Mouse (Mus musculus): Measurements from ENCODE around the gene Plaa. TPM values are rescaled to one million over a fixed set of nuclear protein-coding genes. Genes with fewer than 3 reads are reported as not detected.
"Not testable (repeated sequence)": the region's sequence is repeated elsewhere in the genome, so short reads cannot be mapped to it uniquely, and the experiment has no call there.

Plaa gene
- total RNA-seq (2021) = 59.5 and 66.7 TPM in 2 replicates
- long read RNA-seq, experiment 1, transcript Plaa-201 (14 exons, 2,784 nt) = major isoform, 64 of 83 reads
- long read RNA-seq, experiment 1, partial matches to known transcripts = 7 of 83 reads
- long read RNA-seq, experiment 1, other reads (novel, unspliced or antisense) = 12 of 83 reads
- long read RNA-seq, experiment 2, transcript Plaa-201 (14 exons, 2,784 nt) = major isoform, 29 of 32 reads
- long read RNA-seq, experiment 2, partial matches to known transcripts = 2 of 32 reads
- long read RNA-seq, experiment 2, other reads (novel, unspliced or antisense) = 1 of 32 reads

DNA sequence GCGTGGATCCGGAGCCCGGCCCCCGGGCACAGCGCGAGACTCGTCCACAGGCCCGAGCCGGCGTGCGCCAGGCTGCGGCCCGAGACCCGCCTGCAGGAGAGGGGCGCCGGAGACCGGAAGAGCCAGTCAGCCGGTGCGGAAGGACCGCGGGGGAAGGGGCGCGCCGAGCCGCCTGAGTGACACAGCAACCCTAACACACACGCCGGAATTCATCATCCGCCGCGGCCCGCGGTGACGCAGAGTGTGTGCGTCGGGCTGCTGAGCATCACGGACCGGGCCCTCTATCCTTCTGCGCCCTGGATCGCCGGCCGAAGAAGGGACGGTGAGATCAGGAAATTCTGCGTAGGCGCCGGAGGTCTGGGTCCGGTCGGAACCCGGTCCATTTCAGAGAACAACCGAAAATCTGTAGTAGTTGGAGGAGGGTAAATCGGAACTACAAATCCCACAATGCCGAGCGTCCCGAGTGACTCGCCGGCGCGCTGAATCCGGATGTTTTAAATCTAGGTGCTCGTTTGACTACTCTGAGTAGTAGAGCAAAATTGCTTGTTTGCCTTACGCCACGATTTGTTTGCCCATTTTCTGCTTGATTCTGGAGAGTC lies at the start of gene Plaa:
Gene Plaa, minus strand, starts transcription at position 214 of the 599 bp plus-strand sequence.
- peak; percentile 94 for DNase-seq

DNA sequence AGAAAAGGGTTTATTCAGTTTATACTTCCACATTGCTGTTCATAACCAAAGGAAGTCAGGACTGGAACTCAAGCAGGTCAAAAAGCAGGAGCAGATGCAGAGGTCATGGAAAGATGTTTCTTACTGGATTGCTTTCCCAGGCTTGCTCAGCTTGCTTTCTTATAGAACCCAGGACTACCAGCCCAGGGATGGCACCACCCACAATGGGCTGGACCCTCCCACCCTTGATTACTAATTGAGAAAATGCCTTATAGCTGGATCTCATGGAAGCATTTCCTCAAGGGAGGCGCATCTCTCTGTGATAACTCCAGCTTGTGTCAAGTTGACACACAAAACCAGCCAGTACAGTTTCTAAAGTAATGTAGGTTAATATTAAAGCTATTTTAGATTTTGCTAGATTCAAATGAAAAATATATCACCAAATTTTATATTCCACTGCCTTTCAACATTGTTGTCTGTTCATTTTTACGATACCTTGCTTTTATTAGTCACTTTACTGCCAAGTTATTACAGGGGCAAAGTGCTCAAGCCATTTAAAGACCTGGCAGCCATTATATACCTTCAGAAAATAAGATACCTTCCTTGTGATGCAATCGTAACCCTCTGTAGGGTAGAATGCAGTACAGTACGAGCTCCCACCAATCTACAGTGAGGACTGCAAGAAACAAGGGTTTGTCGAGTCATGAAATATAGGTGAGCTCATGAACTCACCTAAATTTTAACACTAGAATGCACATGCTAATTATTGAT lies 47.6 kb upstream of the Plaa start:
- not testable (repeated sequence) for DNase-seq

DNA sequence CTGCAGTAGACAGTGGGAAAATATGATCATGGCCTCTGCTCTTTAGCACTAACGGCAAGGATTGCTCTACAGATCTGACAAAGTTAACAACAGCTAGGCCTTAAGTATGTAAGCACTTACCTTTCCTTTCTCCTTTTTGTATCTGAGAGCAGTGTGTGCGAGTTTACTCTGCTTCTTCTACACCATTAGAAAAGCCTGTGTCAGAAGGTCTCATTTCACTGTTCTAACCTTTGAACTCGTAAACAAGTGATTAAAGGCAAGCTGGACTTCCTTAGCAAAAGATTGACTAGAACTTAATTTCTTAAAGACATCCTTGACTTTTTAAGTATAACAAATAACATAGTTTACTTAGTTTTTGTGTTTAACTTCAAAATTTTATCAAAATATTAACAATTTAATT lies 46.9 kb upstream of the Plaa start, which contains the start of gene Lrrc19:
Gene Lrrc19, minus strand, starts transcription at position 225 of the 400 bp plus-strand sequence.
- DNase-seq = no peak

DNA sequence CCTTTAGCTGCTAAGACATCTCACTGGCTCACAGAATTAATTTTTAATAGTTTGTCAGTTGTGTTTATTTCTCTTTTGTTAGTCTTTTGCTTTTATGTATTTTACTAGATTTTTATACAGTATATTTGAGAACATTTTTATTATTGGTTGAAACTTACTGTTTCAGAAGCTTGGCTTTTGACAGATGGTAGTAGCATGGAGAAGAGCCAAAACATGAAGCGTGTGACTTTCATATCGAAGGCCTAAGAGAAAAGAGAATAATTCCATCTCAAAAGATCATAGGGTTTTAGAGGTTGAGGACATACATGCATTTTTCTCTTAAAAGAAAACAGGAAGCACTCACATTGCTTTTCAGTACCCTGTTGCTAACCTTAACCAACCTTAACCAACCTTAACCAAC lies 40.1 kb upstream of the Plaa start:
- DNase-seq = no peak

DNA sequence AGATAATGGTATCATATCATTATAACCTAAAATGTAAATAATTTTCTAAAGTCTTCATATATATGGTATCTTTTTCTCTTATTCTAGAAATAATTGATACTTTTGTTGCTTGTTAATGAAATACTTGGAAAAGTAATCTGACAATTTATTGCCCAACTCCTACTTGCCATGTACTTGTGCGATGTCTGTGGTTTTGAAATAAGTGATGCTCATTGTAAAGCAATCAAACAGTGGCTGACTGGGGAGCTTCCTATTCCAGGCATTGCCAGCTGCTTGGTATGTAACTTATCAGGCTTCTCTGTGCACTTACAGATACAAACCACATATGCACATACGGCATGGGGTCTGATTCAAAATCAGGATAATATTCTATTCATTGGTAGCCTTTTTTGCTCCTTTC lies 17.0 kb upstream of the Plaa start:
- DNase-seq = no peak

DNA sequence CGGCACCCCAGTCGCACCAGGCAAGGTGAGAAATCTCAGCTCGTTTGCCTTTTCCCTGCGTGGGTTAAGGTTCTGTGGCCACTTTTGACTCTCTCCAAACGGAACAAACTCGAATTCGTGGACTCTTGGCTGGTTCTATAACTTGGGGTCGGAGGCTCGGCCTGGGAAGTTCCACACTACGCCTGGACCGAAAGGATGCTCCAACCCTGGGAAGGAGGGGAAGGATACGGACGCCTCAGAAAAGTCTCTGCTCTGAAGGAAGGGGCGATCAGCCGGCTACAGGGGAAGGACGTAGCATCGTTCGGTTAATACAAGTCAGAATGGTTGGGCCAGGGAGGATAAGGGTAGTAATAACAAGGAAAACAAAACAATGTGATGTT lies 11.6 kb upstream of the Plaa start:
- DNase-seq = no peak

DNA sequence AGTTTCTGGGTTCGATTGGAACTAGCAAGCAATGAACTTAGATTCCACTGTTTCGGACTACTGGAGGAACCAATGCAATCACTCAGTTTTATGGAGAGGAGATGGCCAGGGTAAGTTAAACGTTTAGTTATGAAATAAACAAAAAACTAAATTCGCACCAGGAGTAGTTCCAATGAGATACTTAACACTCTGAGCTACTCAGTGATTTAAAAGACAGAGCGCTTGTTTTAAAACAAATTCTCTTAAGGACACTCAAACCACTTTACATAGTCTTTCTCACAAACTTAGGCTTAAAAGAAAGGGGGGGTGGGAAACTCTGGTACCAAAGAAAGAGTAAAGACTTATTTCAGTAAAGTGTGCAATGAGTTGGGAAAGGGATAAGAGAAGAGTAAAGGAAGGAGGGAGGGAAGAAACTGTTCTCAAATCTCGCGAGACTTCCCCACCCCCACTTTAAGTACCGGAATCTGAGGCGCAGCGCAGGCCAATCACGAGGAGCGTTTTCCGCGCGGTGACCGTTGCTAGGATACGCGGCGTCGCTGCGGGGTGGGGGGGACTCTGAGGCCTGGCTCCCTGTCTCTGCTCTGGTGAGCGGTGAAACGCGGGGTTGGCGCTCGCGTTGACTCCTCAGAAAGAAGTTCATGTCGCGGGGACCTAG lies 11.1 kb upstream of the Plaa start, which contains the start of gene Ift74:
Gene Ift74, plus strand, starts transcription at position 520 of the 655 bp plus-strand sequence.
- peak; percentile 97 for DNase-seq

DNA sequence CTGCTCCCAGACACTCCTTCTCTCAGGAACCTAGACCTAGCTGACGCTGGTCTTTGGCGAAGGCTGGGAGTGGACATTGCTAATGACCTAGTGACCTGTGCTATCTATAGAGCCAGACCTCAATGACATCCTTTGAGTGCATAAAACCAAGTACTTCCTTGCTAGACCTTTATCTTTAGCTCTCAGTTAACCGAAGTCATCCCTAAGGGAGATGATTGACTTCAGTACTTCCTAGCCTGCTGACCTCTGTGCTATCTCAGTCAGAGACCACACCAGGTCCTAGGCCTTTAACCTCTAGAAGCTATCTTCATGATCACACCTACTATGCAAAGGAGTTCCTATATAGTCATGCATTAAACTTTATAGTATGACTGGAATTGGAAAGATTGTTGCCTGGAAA lies 7.3 kb upstream of the Plaa start:
- DNase-seq = no peak

DNA sequence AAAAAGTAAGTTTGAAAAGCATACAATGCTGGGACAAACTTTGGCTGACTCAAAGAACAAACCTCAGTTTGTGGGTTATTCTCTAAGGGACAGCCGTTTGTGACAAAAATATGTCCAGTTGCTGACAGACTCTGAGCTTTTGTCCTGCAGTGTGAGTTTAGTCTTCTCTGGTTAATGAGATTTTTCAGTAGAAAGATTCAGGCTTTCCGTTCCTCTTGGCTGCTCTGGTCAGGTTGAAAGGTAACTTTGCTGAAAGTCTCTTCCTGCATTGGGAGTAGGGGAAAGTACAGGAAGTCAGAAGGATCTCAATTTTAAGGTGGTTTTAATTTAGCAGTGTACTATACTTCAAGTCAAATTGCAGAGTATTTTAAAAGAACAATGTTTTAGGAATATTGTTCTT lies 2.5 kb upstream of the Plaa start:
- no peak for DNase-seq

DNA sequence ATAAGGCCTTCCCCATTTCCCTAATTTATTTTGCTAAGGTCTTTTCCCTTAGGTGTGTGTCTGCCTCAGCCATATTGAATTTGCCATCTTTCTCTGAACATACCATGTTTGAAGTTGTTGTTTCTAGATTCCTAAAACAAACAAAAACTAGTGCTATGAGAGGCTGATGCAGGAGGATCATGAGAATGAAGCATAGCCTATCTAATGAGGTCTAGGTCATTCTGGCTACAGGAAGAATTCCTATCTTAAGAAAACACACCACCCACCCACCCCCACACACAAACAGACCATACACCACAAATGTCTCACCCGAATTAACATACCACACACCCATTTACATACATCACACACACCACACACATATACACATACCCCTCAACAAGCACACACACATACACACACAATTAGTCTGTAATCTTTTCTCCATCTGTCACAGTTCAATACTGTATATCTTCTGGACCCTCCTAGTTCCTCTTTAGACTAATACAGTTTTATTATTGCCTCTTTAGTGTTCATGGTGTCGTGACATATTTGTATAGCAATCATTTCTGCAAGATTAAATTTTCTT lies 1.5 kb upstream of the Plaa start:
- no peak for DNase-seq

DNA sequence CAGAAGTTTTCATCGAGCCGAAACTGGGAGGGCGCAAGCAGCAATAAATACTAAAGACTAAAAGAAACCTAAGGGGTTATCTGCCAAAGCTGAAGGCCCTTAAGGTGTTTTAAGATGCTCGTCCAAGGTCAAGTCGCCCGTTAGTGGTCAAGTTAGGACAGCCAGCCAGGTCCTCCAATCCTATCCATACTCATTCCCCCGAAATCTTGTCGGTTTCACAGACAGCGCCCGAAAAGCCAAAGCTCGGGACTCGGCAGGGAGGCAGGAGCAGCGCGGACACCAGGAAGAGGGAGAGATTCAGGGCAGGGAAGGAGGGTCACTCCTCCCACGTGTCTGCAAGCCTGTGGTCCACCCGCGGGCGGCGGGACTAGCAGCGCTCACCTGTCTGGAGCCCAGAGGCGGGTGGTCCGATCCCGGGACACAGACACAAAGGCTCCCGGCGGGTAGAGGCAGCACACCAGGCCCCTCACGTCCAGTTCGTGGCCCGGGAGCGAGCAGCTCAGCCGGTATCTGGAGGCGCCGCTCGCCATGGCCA lies 481 bp downstream of the Plaa start:
- peak; percentile 70 for DNase-seq

DNA sequence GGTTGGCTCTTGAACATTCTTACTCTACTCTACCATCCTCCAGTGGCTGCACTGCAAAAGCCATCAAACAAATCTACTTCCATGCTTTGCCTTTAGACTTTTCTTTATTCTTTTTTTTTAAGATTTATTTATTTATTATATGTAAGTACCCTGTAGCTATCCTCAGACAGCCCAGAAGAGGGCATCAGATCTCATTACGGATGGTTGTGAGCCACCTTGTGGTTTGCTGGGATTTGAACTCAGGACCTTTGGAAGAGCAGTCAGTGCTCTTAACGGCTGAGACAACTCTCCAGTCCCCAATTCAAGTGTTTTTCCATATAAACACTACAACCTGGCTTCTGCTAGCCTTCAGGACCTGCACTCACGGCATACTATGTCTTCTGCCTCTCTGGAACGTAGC lies 1.6 kb downstream of the Plaa start:
- peak; percentile 8 for DNase-seq

DNA sequence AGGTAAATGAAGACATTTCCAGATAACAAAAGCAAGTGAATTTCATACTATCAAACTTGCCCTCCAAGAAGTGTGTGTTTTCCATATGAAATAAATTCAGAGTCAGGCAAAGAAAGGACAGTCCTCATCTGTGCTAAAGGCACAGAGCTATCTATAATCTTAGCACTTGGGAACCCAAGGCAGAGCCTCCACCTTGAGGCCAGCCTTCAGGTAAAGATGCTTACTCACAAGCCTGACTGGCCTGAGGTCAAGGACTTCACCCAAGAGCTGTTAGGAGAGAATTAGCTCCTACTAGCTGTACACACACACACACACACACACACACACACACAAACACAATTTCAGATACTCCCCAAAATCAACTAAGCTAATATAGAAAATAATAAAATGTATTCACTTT lies 10.3 kb downstream of the Plaa start:
- no peak for DNase-seq

DNA sequence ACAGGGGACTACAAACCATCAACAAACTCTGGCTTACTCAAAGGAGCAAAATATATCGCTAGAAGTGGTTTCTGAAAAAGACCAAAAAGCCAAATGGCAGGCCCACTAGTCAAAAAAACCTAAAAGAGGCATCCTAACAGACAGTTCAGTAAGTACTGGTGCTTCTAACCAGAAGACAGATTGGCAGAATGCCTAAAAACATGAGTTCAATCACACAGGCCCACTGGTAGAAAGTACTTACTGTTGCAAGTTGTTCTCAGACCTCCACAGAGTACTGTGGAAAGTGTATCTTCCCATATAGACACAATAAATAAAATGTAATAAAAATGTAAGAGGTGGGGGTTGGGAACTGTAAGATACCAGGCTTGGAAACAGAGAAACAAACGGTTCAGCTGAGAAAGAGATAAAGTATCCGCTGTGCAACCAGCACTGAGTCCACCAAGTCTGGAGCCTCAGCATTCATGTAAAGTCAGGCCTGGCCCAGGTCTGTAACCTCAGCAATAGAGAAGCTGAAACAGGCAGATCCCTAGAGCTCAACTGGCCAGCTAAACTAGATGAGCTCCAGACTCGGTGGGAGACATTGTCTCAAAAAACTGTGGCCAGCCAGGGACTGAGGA lies 11.2 kb downstream of the Plaa start:
- no peak for DNase-seq

DNA sequence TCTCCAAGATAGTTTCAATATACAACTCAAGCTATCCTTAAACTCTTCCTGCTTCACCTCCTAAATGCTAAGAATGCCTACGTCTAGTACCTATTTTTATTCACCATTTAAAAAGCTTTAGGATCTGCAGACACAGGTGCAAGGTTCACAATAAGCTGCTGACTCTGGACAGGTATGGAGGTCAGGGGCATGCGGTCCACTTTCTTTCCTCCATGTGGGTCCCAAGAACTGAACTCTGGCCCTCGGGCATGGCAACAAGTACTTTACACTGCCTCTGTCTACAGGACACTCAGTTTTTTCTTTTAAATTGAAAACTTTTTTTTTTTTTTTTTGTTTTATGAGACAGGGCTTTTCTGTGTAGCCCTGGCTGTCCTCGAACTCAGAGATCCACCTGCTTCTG lies 30.4 kb downstream of the Plaa start:
- no peak for DNase-seq

DNA sequence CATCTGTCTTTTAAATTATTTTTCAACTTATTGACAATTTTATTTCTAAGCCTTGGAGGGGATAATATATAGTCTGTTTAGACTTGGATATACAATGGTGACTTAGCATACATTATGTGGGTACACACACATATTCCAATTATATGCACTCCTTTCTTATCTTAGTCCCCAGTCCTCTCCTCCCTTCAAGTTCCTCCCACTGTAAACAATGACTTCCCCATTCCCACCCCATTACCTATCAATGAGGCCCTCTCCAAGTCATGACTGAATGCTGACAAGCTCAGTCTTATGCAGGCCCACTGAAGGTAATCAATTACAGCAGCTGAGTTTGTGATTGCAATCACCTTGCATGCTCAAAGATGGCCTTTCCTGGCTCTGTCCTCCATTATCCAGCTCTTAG lies 38.7 kb downstream of the Plaa start:
- no peak for DNase-seq

DNA sequence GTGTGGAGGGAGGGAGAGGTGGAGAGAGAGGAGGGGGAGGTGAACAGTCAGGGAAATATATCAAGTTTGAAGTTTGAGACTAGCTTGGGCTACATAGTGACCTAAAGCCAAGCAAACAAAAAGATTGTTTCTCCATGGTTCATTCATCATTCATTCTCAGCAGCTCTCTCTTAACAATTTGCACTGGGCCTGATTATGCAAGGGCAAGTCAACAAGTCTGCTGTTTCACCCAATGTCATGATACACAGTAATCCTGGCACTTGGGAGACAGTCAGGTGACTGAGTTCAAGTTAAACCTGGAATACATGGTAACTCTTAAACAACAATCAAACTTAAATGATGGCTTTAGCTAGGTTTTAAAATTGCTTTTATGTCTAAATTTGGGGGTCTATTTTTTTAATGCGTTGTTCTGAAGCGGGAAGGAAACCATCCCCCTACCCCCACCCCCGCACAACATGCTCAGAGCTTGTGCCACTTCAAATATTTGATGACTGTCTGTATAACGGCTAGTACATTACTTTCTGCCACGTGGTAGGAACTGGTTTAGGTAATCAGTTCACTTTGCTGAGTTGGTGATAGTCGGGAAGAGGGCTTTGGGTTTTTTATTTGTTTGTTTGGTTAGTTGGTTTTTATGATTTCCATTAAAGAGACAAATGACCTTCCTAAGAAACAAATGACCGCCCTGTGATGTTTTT lies 40.9 kb downstream of the Plaa start:
- no peak for DNase-seq

DNA sequence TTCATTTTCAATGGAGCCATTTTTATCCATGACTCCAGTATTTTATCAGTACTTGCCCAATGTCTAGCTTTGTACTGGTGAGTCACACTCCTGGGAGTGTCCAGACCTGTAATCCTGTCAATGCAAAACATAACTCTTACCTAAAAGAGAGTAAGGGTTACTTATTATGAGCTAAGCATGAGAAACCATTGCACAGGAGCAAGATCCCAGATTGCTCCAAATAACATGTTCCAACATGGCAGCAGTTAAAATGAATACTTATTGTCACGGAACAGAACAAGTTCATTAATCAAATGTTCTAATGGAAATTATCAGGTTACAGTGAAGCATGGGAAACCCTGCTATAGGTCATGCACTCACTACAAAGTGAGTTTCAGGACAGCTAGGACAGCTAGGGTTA lies 42.7 kb downstream of the Plaa start:
- DNase-seq = no peak

DNA sequence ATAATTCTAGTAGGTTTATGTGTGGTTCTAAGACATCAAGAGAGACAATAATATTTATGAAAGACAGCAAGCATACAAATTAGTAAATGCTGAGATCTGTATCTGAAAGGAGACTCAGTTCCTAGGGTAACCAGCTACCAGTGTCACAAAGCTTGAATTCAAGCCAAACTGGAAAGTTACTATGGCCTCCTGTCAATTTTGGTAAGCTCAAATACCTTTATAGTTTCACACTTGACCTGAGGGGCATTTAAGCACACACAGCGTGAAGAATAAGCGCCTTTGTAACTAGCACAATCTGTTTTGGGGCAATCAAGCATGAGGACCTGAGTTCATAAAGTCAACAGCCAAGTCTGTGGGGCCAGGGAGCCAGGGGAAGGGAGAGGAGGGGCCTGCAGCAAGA lies 43.8 kb downstream of the Plaa start:
- no peak for DNase-seq

DNA sequence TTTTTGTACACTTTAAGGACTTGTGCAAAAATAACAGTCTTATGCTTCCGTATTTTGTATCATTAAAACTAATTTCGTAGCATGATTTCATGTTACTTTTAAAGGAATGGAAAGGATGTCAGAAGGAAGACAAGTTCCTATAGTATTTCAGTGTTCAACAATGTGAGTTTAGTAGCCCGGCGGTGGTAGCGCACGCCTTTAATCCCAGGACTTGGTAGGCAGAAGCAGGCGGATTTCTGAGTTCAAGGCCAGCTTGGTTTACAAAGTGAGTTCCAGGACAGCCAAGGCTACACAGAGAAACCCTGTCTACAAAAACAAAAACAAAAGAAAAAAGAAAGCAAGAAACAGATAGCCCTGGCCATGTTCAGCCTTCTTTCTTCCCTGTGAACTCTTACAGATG lies 45.9 kb downstream of the Plaa start:
- DNase-seq = no peak

All from adrenal gland, postnatal 14 days (tissue).